Mouse (Mus musculus): ENCODE data around the gene Smndc1. TPM values are rescaled to one million over a fixed set of nuclear protein-coding genes. Genes with fewer than 3 reads are reported as not detected.
A peak's percentile ranks its signal among the peaks of the same experiment; 100 is the strongest.

Gene Smndc1
- total and polyA plus RNA-seq, 2 experiments from 2014 or later: 9.7 to 34.4 TPM

DNA sequence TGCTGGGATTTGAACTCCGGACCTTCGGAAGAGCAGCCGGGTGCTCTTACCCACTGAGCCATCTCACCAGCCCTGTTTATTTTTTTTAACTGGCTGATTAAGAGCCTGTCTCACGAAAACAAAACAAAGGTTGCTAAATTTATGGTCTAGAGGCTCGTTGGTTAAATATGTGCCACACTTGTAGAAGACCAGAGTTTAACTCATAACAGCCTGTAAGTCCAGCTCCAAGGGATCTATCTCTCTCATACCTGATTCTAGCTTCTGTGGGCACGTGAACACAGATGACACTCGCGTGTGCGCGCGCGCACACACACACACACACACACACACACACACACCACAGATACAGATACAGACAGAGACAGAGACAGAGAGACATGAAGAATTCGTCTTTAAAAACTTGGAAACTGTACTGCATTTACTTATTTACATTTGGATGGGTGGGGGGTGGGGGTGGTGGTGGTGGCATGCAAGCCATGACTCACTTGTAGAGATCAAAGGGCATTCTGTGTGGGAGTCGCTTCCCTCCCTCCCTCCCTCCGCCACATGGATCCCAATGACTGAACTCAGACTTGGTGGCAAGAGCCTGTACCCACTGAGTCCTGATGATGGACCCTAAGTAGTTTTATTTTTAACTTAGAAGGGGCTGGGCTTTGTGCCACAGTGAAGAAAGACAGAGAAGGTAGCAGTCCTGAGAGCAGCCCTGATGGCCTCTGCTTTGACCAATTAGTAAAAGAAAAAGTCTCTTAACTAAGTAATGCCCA is 23.4 kb upstream of the Smndc1 start:
- H3K9ac ChIP-seq (replicated peaks; ENCODE audit: low read length): no peak overlapping the region
- H3K4me1 ChIP-seq (ENCODE audit: insufficient read depth, low read length): peaks cover 12% of the 10 kb centered on the region; the same call in 1 of the 2 replicates
- H3K9me3 ChIP-seq (ENCODE audit: low read length): no peaks in the 10 kb centered on the region
- H3K27me3 ChIP-seq (ENCODE audit: insufficient read depth, low read length): no peaks in the 10 kb centered on the region
- H3K4me3 ChIP-seq (ENCODE audit: low read length): no peak overlapping the region
- H3K36me3 ChIP-seq (ENCODE audit: insufficient read depth, low read length): no peaks in the 10 kb centered on the region
- 88% methylated on average over 15 of the region's 15 CpGs for WGBS
- no peak overlapping the region for H3K27ac ChIP-seq
- no peak for TF ChIP-seq CTCF (IDR thresholded peaks at IDR 0.05; ENCODE audit: low read depth)
- DNase-seq (ENCODE audit: low spot score) (no peak), ATAC-seq (no peak)
- no peak overlapping the region for H3K4me2 ChIP-seq (ENCODE audit: low read depth, low read length)

DNA sequence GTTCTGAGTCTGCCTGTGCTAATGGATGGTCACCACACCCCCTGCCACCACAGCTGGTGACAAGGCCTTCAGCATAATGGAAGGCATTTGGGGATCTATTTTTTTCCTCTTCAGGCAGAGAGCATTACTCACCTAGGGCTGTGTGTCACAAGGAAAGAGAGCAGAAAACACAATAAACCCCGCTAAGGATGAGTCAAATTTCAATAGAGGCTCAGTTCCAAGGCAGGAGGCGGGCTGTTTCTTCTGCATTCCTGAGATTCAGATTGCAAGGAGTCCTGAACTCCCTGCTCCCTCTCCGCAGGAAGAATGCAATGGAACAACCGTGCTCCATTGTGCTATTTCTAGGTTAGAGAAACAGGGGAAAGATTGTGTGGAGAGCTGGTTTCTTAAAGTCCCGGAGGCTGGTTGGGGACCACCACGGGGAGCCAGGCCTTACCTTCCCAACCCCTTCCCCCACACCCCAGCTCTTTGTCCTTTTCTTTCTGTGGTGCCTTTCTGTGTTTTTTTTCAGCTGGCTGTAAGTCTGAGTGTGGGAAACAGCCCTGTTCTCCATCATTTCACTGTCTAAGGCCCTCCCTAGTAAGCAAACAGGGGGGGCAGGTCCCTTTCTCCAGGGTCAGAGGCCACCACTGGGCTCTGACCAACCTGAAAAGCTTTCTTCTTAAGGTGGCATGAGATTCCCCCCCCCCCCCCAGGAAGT is 21.9 kb upstream of the Smndc1 start:
- Histone ChIP-seq H3K9me3 (ENCODE audit: low read length) (no peaks in the 10 kb centered on the region), H3K9ac (replicated peaks; ENCODE audit: low read length) (no peak overlapping the region), H3K36me3 (ENCODE audit: insufficient read depth, low read length) (no peaks in the 10 kb centered on the region), H3K27me3 (ENCODE audit: insufficient read depth, low read length) (no peaks in the 10 kb centered on the region), H3K27ac (0 out of 2 replicates have a peak overlapping the region, but pooled peaks have one; percentile 20), H3K4me1 (ENCODE audit: insufficient read depth, low read length) (peaks cover 12% of the 10 kb centered on the region; the same call in 1 of the 2 replicates), H3K4me2 (ENCODE audit: low read depth, low read length) (no peak overlapping the region), H3K4me3 (ENCODE audit: low read length) (no peak overlapping the region)
- ATAC-seq: no peak
- WGBS: 15% methylated on average over 6 of the region's 6 CpGs
- DNase-seq (ENCODE audit: low spot score): no peak
- no peak for TF ChIP-seq CTCF (IDR thresholded peaks at IDR 0.05; ENCODE audit: low read depth)

DNA sequence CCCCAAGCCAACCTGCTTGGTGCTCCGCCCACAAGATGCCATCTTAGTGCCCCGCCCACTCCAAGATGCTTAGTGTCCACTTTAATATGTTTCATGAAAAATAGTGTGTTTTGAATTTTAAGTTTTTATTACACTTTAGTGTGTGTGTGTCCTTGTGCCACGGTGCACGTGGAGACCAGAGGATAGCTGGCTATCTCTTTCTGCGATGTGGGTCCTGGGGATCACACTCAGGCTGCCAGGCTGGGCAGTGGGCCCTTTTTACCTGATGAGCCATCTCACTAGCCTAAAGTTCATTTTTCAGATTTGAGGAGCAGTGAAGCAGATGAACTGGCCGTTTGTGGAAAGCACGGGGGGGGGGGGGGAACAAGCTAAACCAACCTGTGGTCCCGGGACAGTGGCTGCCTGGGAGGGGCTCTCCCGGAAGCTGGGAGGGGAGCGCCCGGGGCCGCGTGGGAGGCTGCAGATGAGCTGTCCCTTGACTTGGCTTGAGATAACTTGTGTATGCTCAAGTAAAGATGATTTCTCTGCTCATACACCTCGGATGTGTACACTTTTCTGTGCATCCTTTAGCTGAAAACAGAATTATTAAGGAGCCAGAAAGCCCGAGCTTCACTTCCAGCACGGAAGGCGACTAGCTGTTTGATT is 19.4 kb upstream of the Smndc1 start:
- Histone ChIP-seq H3K27ac (no peak overlapping the region), H3K9me3 (ENCODE audit: low read length) (no peaks in the 10 kb centered on the region), H3K27me3 (ENCODE audit: insufficient read depth, low read length) (no peaks in the 10 kb centered on the region), H3K36me3 (ENCODE audit: insufficient read depth, low read length) (no peaks in the 10 kb centered on the region), H3K9ac (replicated peaks; ENCODE audit: low read length) (no peak overlapping the region), H3K4me1 (ENCODE audit: insufficient read depth, low read length) (peaks cover 12% of the 10 kb centered on the region; the same call in 1 of the 2 replicates), H3K4me2 (ENCODE audit: low read depth, low read length) (no peak overlapping the region), H3K4me3 (ENCODE audit: low read length) (no peak overlapping the region)
- no peak for DNase-seq (ENCODE audit: low spot score)
- 59% methylated on average over 17 of the region's 17 CpGs for whole genome bisulfite sequencing
- ATAC-seq: no peak
- no peak for TF ChIP-seq CTCF (IDR thresholded peaks at IDR 0.05; ENCODE audit: low read depth)

DNA sequence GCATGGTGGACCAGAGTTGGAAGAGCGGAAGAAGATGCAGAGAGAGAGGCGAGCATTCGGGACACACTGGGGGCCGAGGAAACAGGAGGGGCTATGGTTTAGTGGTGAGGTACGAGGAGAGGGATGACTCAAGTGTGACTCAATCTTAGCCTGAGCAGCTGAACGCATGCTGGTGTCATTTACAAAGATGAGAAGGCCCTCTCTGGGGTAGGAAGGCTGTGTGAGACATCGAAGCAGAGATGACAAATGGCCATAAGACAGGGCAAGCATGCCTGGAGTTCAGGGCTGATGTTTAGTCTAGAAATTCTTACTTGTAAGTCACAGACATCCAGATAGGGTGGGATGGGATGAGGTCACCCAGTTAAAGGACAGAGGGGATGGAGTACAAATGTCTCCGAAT is 18.0 kb upstream of the Smndc1 start:
- peaks cover 12% of the 10 kb centered on the region; the same call in 1 of the 2 replicates for H3K4me1 ChIP-seq (ENCODE audit: insufficient read depth, low read length)
- DNase-seq (ENCODE audit: low spot score) (no peak), ATAC-seq (no peak)
- H3K36me3 ChIP-seq (ENCODE audit: insufficient read depth, low read length): no peaks in the 10 kb centered on the region
- 90% methylated on average over 8 of the region's 8 CpGs for WGBS
- H3K27ac ChIP-seq: no peak overlapping the region
- no peak overlapping the region for H3K4me2 ChIP-seq (ENCODE audit: low read depth, low read length)
- TF ChIP-seq CTCF (IDR thresholded peaks at IDR 0.05; ENCODE audit: low read depth): no peak
- H3K9me3 ChIP-seq (ENCODE audit: low read length): no peaks in the 10 kb centered on the region
- no peak overlapping the region for H3K4me3 ChIP-seq (ENCODE audit: low read length)
- H3K27me3 ChIP-seq (ENCODE audit: insufficient read depth, low read length): no peaks in the 10 kb centered on the region
- no peak overlapping the region for H3K9ac ChIP-seq (replicated peaks; ENCODE audit: low read length)

DNA sequence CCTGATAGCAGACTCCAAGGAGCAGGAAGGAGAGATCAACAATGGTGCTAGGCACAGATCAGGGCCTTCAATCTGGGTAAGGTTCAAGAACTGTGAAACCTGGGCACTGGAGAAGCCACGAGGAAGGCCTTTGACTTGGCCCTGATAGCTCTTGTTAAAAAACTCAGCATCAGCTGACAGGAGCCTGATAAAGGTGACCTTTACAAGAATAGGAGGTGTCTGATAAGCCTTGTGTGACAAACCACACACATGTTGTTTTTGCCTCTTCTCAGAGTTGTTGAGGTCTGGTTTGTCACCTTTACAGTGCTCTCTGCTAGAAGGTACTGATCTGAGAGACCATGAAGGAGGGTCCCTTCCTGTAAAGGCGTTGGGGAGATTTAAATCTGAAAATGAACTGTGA is 17.0 kb upstream of the Smndc1 start:
- H3K4me2 ChIP-seq (ENCODE audit: low read depth, low read length): no peak overlapping the region
- ATAC-seq: no peak
- H3K27ac ChIP-seq: no peak overlapping the region
- DNase-seq (ENCODE audit: low spot score): no peak
- H3K4me1 ChIP-seq (ENCODE audit: insufficient read depth, low read length): peaks cover 12% of the 10 kb centered on the region; the same call in 1 of the 2 replicates
- 85% methylated on average over 2 of the region's 2 CpGs for WGBS
- no peaks in the 10 kb centered on the region for H3K27me3 ChIP-seq (ENCODE audit: insufficient read depth, low read length)
- no peak for TF ChIP-seq CTCF (IDR thresholded peaks at IDR 0.05; ENCODE audit: low read depth)
- no peak overlapping the region for H3K9ac ChIP-seq (replicated peaks; ENCODE audit: low read length)
- H3K4me3 ChIP-seq (ENCODE audit: low read length): no peak overlapping the region
- no peaks in the 10 kb centered on the region for H3K9me3 ChIP-seq (ENCODE audit: low read length)
- H3K36me3 ChIP-seq (ENCODE audit: insufficient read depth, low read length): no peaks in the 10 kb centered on the region

DNA sequence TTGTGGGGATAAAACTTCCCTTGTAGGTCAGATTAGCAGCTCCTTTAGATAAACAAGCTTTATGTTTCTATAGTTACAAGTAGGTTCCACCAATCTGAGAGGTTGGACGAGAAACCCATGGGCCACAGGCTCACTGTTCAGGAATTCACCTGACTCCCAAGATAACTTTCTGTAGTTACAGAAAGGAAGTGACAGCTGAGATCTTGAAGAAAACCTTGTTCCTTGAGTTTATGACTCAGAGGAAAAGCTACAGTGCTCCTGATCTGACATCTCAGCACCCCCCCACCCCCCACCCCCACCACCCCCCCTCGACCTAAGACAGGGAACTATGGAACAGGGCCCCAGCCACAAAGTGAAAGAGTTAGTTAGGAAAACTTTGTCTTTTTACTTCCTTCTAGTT is 15.4 kb upstream of the Smndc1 start:
- no peak for TF ChIP-seq CTCF (IDR thresholded peaks at IDR 0.05; ENCODE audit: low read depth)
- Histone ChIP-seq H3K4me3 (ENCODE audit: low read length) (no peak overlapping the region), H3K4me2 (ENCODE audit: low read depth, low read length) (no peak overlapping the region), H3K27ac (no peak overlapping the region), H3K9ac (replicated peaks; ENCODE audit: low read length) (no peak overlapping the region), H3K9me3 (ENCODE audit: low read length) (no peaks in the 10 kb centered on the region), H3K27me3 (ENCODE audit: insufficient read depth, low read length) (no peaks in the 10 kb centered on the region), H3K36me3 (ENCODE audit: insufficient read depth, low read length) (no peaks in the 10 kb centered on the region), H3K4me1 (ENCODE audit: insufficient read depth, low read length) (0 out of 2 replicates have a peak, but pooled peaks cover 4% of the 10 kb centered on the region)
- WGBS: 66% methylated on average over 2 of the region's 2 CpGs
- ATAC-seq (no peak), DNase-seq (ENCODE audit: low spot score) (no peak)
